Mouse (Mus musculus): ENCODE data around the gene Grhpr. TPM values are rescaled to one million over a fixed set of nuclear protein-coding genes. Genes with fewer than 3 reads are reported as not detected.
A peak's percentile ranks its signal among the peaks of the same experiment; 100 is the strongest.

Grhpr gene
- polyA plus RNA-seq, 1 experiment from 2014 or later: 98.6 TPM

DNA sequence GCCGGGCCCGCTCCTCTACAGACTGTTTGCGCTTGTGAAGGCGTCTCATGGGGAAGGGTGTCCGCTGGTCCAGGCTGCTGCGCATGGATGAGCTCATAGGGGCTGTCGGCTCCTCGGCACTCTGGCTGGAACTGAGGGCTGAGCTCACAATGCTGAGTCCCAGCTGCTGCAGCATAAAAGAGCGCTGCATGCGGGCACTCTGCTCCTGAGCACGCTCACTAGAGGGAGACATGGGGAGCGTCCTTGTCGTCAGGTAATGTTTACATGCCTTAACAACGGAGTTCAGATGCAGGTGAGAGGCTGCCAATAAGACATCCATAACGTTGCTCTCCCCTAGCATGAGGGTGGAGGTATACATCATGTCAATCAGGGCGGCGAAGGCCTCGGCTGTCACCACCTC, 13.6 kb downstream of the Grhpr start:
- WGBS (ENCODE audit: insufficient replicate concordance): 85% methylated on average over 18 of the region's 18 CpGs
- Histone ChIP-seq H3K36me3 (peaks cover 48% of the 10 kb centered on the region), H3K4me2 (peak overlapping the region; percentile 60), H3K27ac (peak overlapping the region; percentile 88), H3K9me3 (replicated peaks) (no peaks in the 10 kb centered on the region), H3K27me3 (replicated peaks) (no peaks in the 10 kb centered on the region), H3K4me3 (no peak overlapping the region), H3K9ac (peak overlapping the region; percentile 6; the same call in 1 of the 2 replicates), H3K4me1 (peaks cover 64% of the 10 kb centered on the region)
- ATAC-seq: no peak

DNA sequence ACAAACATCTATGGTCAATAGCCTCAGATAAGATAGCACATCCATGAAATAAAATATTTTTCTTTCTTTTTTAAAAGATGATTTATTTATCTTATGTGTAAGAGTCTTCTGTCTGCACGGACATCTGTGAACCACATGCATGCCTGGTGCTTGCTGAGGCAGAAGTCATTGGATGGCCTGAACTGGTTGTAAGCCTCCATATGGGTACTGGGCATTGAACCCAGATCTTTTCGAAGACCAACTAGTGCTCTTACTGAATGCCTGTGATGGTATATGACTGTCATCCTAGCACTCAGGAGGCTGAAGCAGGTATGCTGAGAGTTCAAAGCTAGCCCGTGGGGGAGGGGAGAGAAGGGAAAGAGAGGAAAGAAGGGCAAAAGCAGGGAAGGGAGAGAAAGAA, 16.9 kb downstream of the Grhpr start:
- Histone ChIP-seq H3K4me2 (no peak overlapping the region), H3K4me3 (no peak overlapping the region), H3K36me3 (peaks cover 18% of the 10 kb centered on the region), H3K9me3 (replicated peaks) (no peaks in the 10 kb centered on the region), H3K4me1 (peaks cover 56% of the 10 kb centered on the region), H3K27ac (no peak overlapping the region), H3K9ac (no peak overlapping the region), H3K27me3 (replicated peaks) (no peaks in the 10 kb centered on the region)
- ATAC-seq: no peak
- WGBS (ENCODE audit: insufficient replicate concordance): 72% methylated on average over 3 of the region's 3 CpGs

DNA sequence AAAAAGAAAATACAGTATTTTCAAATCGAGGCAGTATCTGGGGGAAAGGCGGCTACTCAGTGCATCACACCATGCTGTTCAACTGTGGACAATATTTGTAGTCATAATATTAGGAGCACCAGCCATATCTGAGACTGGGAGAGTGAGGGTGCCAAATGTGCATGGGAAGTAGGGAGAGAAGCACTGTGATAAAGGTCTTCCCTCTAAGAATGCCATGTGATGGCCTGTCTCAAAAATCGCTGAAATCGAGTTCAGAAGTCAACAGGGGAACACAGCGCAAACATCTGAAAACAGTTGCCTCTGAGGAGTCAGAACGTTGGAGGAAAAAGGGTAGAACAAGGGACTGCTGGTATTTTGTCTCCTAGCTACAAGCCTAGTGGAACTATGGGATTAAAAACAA, 18.8 kb downstream of the Grhpr start:
- no peak for ATAC-seq
- WGBS (ENCODE audit: insufficient replicate concordance): 79% methylated on average over 6 of the region's 6 CpGs

DNA sequence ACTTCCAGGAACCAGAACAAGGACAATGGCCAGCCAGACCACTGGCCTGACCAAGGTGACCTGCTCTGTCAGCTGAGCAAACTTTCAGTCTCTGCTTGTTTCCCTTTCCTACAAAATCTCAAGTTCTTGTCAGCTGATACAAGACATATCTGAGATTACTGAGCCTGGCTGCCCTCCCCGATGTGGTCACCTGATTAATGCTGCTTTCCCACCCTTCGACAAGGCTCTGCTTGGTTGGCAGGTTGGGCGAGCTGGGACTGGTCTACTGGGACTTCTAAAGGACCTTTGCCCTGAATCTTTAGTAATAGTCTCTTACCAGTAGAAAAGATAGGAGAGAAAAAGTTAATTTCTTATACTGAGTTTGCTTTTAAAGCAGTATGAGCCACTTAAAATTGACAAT, 24.3 kb downstream of the Grhpr start:
- H3K4me3 ChIP-seq: no peak overlapping the region
- WGBS (ENCODE audit: insufficient replicate concordance): 67% methylated on average over 3 of the region's 3 CpGs
- H3K4me1 ChIP-seq: peaks cover 25% of the 10 kb centered on the region
- no peak overlapping the region for H3K9ac ChIP-seq
- H3K4me2 ChIP-seq: no peak overlapping the region
- H3K9me3 ChIP-seq (replicated peaks): no peaks in the 10 kb centered on the region
- H3K36me3 ChIP-seq: no peaks in the 10 kb centered on the region
- no peaks in the 10 kb centered on the region for H3K27me3 ChIP-seq (replicated peaks)
- H3K27ac ChIP-seq: no peak overlapping the region
- ATAC-seq: no peak

More for the DNA sequence above, 18.8 kb downstream of the Grhpr start:
- Histone ChIP-seq H3K36me3 (peaks cover 3% of the 10 kb centered on the region), H3K4me2 (no peak overlapping the region), H3K9ac (no peak overlapping the region), H3K9me3 (replicated peaks) (no peaks in the 10 kb centered on the region), H3K4me1 (peaks cover 37% of the 10 kb centered on the region), H3K27ac (no peak overlapping the region), H3K27me3 (replicated peaks) (no peaks in the 10 kb centered on the region), H3K4me3 (no peak overlapping the region)

DNA sequence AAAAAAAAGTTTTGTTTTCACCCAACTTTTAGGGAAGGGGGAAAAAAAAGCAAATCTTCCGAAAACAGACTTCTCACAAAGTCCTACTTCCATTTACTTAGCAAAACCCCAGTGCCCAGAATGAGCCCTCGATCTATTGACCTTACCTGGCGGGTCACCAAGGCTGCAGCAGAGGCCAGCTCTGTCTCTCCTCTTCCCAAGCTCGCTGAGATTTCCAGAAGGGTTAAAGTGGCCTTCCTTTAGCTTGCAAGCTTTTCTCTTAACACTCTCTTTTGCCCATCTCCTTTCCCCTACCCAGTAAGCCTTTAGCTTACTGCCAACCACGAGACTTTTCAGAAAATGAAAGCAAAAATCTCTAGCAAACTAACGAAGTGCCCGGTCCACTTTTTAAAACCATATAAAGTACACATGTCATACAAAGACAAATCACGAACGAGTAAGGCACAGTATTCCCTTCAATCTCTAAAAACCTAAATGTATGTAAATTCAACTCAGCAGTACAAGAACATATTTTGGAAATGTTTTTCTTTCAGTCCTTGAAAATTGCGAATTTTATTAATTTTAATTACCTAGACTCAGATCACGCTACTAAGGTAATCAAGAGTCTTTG, 29.7 kb downstream of the Grhpr start:
- Histone ChIP-seq H3K4me2 (peak overlapping the region; percentile 78), H3K27ac (peak overlapping the region; percentile 99), H3K36me3 (no peaks in the 10 kb centered on the region), H3K9ac (peak overlapping the region; percentile 95), H3K9me3 (replicated peaks) (no peaks in the 10 kb centered on the region), H3K27me3 (replicated peaks) (no peaks in the 10 kb centered on the region), H3K4me3 (peak overlapping the region; percentile 92), H3K4me1 (peaks cover 40% of the 10 kb centered on the region)
- ATAC-seq: no peak
- WGBS (ENCODE audit: insufficient replicate concordance): 18% methylated on average over 11 of the region's 11 CpGs

DNA sequence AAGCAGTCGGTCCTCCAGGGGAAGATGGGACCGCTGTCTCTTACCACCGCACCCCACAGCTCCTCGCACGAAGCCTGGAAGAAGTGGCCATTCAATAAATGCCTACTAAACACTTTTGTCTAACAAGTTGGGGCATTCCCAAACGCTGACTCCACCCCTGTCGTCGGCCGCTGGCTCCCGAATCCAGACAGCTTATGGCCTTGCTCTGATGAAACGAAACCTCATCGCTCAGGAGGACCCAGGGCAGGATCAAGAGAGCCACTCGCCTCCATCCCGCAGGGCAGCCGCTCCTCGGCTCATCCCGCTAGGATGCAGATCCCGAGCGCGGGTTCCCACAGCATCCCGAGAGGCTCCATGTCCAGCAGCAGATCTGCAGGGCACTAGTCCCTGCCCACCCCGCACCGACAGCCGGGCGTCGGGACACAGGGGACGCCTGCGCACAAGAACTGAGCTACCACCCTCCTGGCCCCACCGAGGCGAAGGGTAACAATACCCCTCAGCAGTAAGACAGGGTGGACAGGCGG, 30.4 kb downstream of the Grhpr start:
- H3K4me2 ChIP-seq: peak overlapping the region; percentile 78
- no peaks in the 10 kb centered on the region for H3K9me3 ChIP-seq (replicated peaks)
- H3K9ac ChIP-seq: peak overlapping the region; percentile 95
- no peaks in the 10 kb centered on the region for H3K36me3 ChIP-seq
- peak; percentile 0; the same call in 1 of the 2 replicates for ATAC-seq
- peak overlapping the region; percentile 92 for H3K4me3 ChIP-seq
- H3K27ac ChIP-seq: peak overlapping the region; percentile 99
- WGBS (ENCODE audit: insufficient replicate concordance): 0% methylated on average over 31 of the region's 31 CpGs
- no peaks in the 10 kb centered on the region for H3K27me3 ChIP-seq (replicated peaks)
- H3K4me1 ChIP-seq: peaks cover 44% of the 10 kb centered on the region

DNA sequence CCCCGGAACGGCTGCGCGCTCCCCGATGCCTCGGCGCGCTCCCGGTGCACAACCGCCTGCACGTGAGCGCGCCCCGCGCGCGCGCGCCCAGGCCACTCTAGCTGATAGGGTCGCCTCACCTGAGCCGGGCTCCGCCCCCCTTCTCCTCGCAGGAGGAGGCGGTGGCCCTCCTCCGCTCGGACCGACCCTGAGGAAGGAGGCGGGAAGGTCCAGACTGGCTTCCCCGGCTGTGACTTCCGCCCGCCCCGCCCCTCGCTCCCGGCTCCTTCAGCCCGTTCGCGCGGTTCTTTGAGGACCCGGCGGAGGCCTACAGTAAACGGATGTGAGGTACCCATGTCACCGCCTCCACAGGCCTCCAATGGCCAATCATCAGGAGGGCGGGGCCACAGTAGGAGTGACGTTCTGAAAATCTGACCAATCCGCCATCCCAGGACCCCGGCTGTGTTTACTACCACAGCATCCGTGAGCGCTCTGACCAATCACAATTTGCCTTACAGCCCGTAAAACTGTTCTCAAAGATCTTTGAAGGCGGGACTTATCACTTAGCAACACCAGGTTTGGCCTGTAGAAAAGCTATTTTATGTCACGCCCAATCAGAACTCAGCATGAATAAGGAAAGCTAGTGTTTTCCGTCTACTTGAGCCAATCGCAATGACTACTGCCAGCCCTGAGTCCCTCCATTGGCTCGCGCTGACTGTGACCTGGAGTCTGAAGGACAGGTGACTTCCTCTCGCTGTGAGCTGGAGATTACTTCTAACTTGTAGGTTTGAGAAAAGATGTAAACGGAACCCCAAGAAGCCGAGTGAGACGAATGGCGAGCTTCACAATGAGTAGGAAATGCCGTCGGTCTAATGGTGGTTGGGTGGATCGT, 31.1 kb downstream of the Grhpr start, which contains the start of gene Zbtb5:
Gene Zbtb5, minus strand, starts transcription at position 308 of the 871 bp plus-strand sequence.
- H3K4me1 ChIP-seq: peaks cover 40% of the 10 kb centered on the region
- no peaks in the 10 kb centered on the region for H3K9me3 ChIP-seq (replicated peaks)
- H3K9ac ChIP-seq: peak within 1 kb of the TSS; percentile 95
- WGBS (ENCODE audit: insufficient replicate concordance): under 1% methylated on average over 62 of the region's 63 CpGs
- H3K4me2 ChIP-seq: peak within 1 kb of the TSS; percentile 89
- ATAC-seq: peak; percentile 96
- no peaks in the 10 kb centered on the region for H3K27me3 ChIP-seq (replicated peaks)
- H3K4me3 ChIP-seq: peak within 1 kb of the TSS; percentile 92
- H3K27ac ChIP-seq: peak within 1 kb of the TSS; percentile 99
- no peaks in the 10 kb centered on the region for H3K36me3 ChIP-seq

DNA sequence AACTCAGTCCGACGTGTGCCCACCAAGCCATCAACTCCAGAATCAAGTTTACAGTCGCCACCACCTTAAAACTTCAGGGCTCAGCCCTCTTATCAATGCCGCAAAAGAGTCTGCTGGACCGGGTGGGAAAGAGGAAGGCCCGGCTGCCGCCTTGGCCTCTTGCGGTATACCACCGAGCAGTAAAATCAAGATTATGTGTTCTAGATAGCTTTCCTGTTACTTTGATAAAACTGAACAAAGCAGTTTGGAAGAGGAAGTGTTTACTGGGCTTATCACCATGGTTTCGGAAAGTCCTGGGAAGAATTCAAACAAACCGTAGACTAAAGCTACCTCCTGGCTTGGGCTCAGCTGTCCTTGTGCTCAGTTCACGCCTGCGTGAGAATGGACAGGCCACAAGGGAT, 31.8 kb downstream of the Grhpr start:
- H3K27ac ChIP-seq: peak overlapping the region; percentile 97
- H3K4me2 ChIP-seq: peak overlapping the region; percentile 89
- no peaks in the 10 kb centered on the region for H3K9me3 ChIP-seq (replicated peaks)
- no peaks in the 10 kb centered on the region for H3K27me3 ChIP-seq (replicated peaks)
- 1% methylated on average over 13 of the region's 13 CpGs for WGBS (ENCODE audit: insufficient replicate concordance)
- no peaks in the 10 kb centered on the region for H3K36me3 ChIP-seq
- peak overlapping the region; percentile 71 for H3K4me3 ChIP-seq
- peak overlapping the region; percentile 80 for H3K9ac ChIP-seq
- H3K4me1 ChIP-seq: peaks cover 43% of the 10 kb centered on the region
- no peak for ATAC-seq

DNA sequence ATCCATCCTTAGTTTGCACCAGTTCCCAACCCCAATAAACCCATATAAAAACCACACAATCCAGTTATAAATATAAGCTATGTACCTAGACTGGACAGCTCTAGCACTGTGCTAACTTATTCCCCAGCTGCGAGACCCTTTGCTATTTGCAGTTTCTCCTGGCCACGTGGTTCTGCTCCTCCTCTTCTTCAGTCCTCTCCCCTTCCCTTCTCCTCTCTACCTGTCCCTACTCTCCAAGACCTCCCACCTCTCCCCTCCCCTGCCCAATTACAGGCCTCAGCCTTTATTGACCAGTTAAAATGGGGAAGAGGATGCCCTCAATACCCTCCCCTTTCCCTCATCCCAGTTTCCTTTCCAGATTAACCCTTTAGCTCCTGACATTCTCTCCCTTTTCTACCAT, 32.3 kb downstream of the Grhpr start:
- H3K27me3 ChIP-seq (replicated peaks): no peaks in the 10 kb centered on the region
- no peak for ATAC-seq
- H3K27ac ChIP-seq: peak overlapping the region; percentile 97

DNA sequence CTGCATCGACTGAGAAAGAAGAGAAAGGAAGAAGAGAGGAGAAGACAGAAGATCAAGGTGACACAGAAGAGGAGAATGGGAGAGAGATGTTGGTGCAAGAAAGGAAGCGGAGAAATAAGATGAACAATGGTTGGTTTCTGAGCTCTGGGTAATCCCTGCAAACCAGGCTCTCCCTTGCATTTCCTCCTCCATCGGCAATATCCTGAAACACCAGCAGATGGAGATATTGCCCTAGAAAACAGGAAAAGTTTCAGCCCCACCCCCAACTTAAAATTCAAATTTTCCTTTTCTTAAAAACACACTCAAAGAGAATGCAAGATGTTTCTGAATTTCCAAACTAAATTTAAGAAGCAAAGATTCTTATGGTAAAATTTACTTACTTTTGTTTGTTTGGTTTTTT, 34.4 kb downstream of the Grhpr start:
- peaks cover 50% of the 10 kb centered on the region for H3K4me1 ChIP-seq
- H3K27me3 ChIP-seq (replicated peaks): no peaks in the 10 kb centered on the region
- no peak for ATAC-seq
- H3K36me3 ChIP-seq: peaks cover 2% of the 10 kb centered on the region; the same call in 1 of the 2 replicates
- H3K27ac ChIP-seq: no peak overlapping the region
- no peak overlapping the region for H3K4me3 ChIP-seq
- H3K4me2 ChIP-seq: no peak overlapping the region
- H3K9me3 ChIP-seq (replicated peaks): no peaks in the 10 kb centered on the region
- no peak overlapping the region for H3K9ac ChIP-seq
- WGBS (ENCODE audit: insufficient replicate concordance): 12% methylated on average over 3 of the region's 3 CpGs

More for the DNA sequence above, 32.3 kb downstream of the Grhpr start:
- WGBS (ENCODE audit: insufficient replicate concordance): 9% methylated on average over 2 of the region's 2 CpGs
- no peaks in the 10 kb centered on the region for H3K36me3 ChIP-seq
- H3K4me3 ChIP-seq: peak overlapping the region; percentile 71
- no peaks in the 10 kb centered on the region for H3K9me3 ChIP-seq (replicated peaks)
- peak overlapping the region; percentile 89 for H3K4me2 ChIP-seq
- peaks cover 47% of the 10 kb centered on the region for H3K4me1 ChIP-seq
- H3K9ac ChIP-seq: peak overlapping the region; percentile 80

DNA sequence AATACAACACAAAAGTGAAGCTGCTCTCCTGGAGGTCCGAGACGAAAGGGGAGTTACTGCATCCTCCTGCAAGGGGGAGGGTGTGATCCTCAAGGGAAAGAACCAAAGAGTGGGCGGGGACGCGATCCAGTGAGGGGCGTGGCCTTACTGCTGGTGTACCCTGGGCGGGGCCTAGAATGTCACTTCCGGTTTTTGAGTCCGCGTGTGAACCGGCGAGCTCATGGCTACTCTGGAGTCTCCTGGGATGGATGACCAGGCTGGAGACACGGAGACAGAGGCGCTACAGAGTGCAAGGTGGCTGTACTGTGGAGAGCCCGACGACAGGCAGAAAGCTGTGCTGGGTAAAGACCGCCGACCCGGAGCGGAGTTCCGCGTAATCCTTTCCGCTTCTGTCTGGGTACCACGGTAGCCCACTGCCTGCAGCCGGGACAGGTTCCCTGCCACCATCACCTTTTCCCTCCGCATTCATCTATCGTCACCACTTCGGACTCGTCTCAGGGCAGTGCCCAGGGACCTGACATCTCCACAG, 37.3 kb downstream of the Grhpr start, which contains the start of gene Polr1e:
Gene Polr1e, plus strand, starts transcription at position 132 of the 529 bp plus-strand sequence.
- no peaks in the 10 kb centered on the region for H3K27me3 ChIP-seq (replicated peaks)
- H3K9me3 ChIP-seq (replicated peaks): no peaks in the 10 kb centered on the region
- H3K4me3 ChIP-seq: peak within 1 kb of the TSS; percentile 82
- 0 out of 2 replicates have a peak within 1 kb of the TSS, but pooled peaks have one; percentile 40 for H3K27ac ChIP-seq
- peak; percentile 88 for ATAC-seq
- H3K4me2 ChIP-seq: peak within 1 kb of the TSS; percentile 97
- H3K9ac ChIP-seq: peak within 1 kb of the TSS; percentile 79
- 1% methylated on average over 29 of the region's 29 CpGs for WGBS (ENCODE audit: insufficient replicate concordance)
- H3K36me3 ChIP-seq: peaks cover 30% of the 10 kb centered on the region
- H3K4me1 ChIP-seq: peaks cover 47% of the 10 kb centered on the region
